Mouse (Mus musculus) frontal cortex, adult 2 months (tissue): ENCODE measurements at regions not wholly inside any gene's neighbourhood (a gene's known extent, or its start where the extent isn't known, plus 50 kb on each side); places are given as distances from the start of the nearest gene placed in this dataset.

Source experiments
- DNase-seq, 2 experiments: peaks; one replicate each; pipeline ENCODE4 v3.0.0; 2022; ENCODE audit warnings: low spot score in 1 of 2; ENCODE audit errors: extremely low spot score in 1 of 2

DNA sequence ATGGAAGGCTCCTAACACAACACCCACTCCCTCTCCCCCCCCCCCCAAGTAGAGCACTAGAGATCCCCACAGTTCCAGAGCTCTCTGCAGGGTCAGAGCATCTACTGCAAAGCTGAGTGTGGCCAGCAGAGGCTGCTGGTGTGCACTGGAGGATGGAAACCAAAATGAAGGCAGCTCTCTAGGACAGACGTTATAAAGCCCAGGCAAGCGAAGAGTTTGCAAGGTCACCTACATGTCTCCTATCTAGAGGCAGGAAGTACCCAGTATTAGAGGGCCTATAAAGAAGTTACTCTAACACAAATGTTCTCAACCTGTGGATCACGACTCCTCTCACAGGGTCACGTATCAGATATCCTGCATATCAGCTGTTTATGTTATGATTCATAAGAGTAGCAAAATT lies 125.1 kb upstream of the Thumpd2 start:
- DNase-seq: peak in 1 of 2 experiments; percentile 58

GRCm38 (mm10) chr17:81185685-81186084 lies 120.8 kb upstream of the Thumpd2 start:
- DNase-seq: no peak

- no peak for DNase-seq
Observed at GRCm38 (mm10) chr17:81180813-81181424, 116.0 kb upstream of the Thumpd2 start.

DNA sequence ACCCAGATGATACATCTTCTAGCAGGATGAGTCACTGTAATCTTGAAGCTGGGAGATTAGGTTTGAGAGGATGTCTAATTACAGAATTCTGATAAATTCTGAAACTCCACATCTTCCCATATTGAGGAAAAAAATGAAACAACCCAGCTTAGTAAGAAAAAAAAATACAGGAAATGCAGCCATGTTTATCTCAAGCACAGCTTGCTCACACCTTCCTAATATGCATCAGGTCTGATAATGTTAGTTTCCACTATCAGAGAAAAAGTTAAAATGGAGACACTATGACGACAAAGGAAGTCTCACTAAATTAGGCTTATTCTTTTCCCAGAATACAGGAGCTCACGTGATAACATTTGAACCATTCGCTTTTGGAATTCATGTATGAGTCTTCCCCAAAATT lies 111.4 kb upstream of the Thumpd2 start:
- DNase-seq: no peak

DNA sequence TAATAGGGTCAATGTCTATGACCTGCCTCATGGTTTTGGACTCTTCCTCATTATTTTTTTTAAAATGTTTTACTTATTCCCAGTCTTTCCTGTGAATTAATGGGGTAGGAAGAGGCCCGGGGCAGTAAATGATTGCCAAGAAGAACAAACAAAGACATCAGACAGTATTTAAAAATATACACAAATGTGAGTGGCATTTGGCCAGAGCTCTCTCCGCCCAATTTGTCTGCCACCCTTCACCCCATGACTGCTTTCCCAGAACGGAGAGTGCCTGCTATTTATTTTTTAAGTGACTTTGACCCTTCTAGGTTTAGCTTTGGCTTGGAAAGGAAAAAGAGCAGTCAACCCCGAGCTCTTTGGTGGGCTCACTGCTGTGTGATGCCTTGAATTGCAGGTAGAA lies 111.0 kb upstream of the Thumpd2 start:
- no peak for DNase-seq

DNA sequence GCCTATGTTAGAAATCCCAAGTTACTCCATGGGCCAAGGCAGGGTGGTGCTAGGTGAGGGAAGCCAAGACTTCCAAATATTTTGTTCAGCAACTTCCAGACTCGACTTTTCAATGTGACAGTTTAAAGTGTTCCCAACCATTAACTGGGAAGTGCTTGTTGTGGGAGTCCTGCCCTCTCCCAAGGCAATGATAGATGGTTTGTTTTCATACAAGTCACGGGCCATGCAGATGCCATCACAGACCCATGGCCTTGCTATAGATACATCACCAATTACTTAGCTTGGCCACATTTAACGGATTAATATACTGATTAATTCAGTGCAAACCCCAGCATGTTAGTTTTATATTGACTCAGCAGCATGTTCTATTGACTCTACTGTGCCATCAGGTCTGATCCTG lies 108.1 kb upstream of the Thumpd2 start:
- no peak for DNase-seq

DNA sequence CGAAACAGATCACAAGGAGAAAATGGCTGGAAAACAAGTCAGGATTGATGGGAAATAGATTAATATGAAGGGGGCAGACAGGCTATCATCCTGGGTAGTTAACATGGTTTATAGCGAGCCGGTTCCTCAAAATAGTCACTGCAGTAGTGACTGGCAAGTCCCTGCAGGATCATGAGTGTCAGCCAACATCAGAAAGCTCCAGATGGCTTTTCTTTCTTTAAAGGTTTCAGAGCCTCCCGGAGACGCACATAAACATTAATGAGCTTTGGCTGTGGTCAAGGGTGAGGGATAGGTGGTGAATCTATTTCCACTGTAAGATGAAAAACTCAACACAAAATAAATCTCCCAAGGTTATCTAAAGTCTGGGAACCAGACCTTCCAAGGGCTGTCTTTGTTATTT lies 104.2 kb upstream of the Thumpd2 start:
- no peak for DNase-seq

DNA sequence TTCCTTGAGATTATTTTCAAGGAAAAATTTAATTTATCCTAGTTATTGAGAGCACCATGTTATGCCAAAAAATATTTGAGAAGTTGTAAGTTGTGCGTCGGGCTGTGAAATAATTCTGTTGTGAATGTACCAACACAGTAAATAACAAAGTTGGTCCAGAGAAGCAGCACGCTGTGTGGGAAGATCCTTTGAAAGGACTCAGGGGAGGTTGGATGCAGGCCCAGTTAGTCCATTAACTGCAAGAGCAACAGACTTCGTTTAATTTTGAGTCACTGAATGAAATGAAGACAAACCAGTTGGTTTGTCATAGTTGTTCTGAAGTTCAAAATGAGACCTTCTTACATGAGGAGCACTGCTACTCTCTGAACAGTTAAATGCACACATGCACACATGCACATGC lies 85.8 kb upstream of the Thumpd2 start:
- peak; percentile 27 to 56 for DNase-seq

DNA sequence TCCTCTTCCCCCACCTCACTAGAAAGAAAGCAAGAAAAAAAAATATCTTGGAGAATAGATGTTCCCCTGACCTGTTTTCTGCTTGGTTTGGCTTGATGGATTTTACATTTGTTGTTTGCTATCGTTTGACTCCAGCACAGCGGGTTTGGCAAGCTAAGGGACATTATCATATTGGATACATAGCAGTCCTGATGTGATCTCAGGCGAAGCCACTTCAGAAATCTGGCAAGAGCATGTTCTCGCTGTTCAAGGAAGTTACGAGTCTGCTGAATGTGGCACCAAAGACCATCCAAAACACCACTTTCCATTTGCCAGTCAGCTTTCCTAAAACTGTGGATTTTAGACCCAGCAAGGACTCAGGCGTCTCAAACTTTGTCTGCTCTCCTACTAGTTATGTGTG lies 69.8 kb upstream of the Thumpd2 start:
- no peak for DNase-seq

GRCm38 (mm10) chr17:81133227-81133626 lies 68.3 kb upstream of the Thumpd2 start:
- DNase-seq: peak in 1 of 2 experiments; percentile 52
